Mouse (Mus musculus): ENCODE data around the gene Acer3.

The Acer3 gene

GRCm38 (mm10) chr7:98332678-98333397, 11.8 kb upstream of the Acer3 start:
- DNase-seq (ENCODE audit: low spot score) = no peak

- DNase-seq (ENCODE audit: low spot score) = no peak
Observed at GRCm38 (mm10) chr7:98331932-98332331, 10.9 kb upstream of the Acer3 start.

GRCm38 (mm10) chr7:98330375-98331002, 9.5 kb upstream of the Acer3 start:
- no peak for DNase-seq (ENCODE audit: low spot score)

- DNase-seq (ENCODE audit: low spot score) = no peak
Observed at GRCm38 (mm10) chr7:98329651-98330374, 8.8 kb upstream of the Acer3 start.

- no peak for DNase-seq (ENCODE audit: low spot score)
Observed at GRCm38 (mm10) chr7:98328311-98328710, 7.3 kb upstream of the Acer3 start.

GRCm38 (mm10) chr7:98326051-98326450, 5.0 kb upstream of the Acer3 start:
- DNase-seq (ENCODE audit: low spot score) = no peak

- peak; percentile 62 for DNase-seq (ENCODE audit: low spot score)
Observed at GRCm38 (mm10) chr7:98324228-98324627, 3.2 kb upstream of the Acer3 start.

GRCm38 (mm10) chr7:98323288-98324019, 2.4 kb upstream of the Acer3 start:
- DNase-seq (ENCODE audit: low spot score) = no peak

- DNase-seq (ENCODE audit: low spot score) = no peak
Observed at GRCm38 (mm10) chr7:98322415-98322814, 1.4 kb upstream of the Acer3 start.

- no peak for DNase-seq (ENCODE audit: low spot score)
Observed at GRCm38 (mm10) chr7:98320006-98320556, 927 bp downstream of the Acer3 start.

- DNase-seq (ENCODE audit: low spot score) = no peak
Observed at GRCm38 (mm10) chr7:98316568-98316967, 4.4 kb downstream of the Acer3 start.

GRCm38 (mm10) chr7:98315087-98315486, 5.9 kb downstream of the Acer3 start:
- no peak for DNase-seq (ENCODE audit: low spot score)

- DNase-seq (ENCODE audit: low spot score) = no peak
Observed at GRCm38 (mm10) chr7:98312185-98312920, 8.7 kb downstream of the Acer3 start.

- no peak for DNase-seq (ENCODE audit: low spot score)
Observed at GRCm38 (mm10) chr7:98310266-98310665, 10.7 kb downstream of the Acer3 start.

GRCm38 (mm10) chr7:98309219-98310030, 11.6 kb downstream of the Acer3 start:
- peak; percentile 95 for DNase-seq (ENCODE audit: low spot score)

- DNase-seq (ENCODE audit: low spot score) = no peak
Observed at GRCm38 (mm10) chr7:98308607-98309218, 12.3 kb downstream of the Acer3 start.

GRCm38 (mm10) chr7:98307921-98308606, 12.9 kb downstream of the Acer3 start:
- DNase-seq (ENCODE audit: low spot score) = no peak

- no peak for DNase-seq (ENCODE audit: low spot score)
Observed at GRCm38 (mm10) chr7:98307411-98307810, 13.6 kb downstream of the Acer3 start.

GRCm38 (mm10) chr7:98292901-98293300, 28.1 kb downstream of the Acer3 start:
- DNase-seq (ENCODE audit: low spot score) = no peak

Measured in urinary bladder, postnatal 25 days (tissue).